Mouse (Mus musculus) spleen, postnatal 10 days (tissue): Measurements from ENCODE around the gene Acy3.
A peak's percentile ranks its signal among the peaks of the same experiment; 100 is the strongest.
"Not testable (repeated sequence)": the region's sequence is repeated elsewhere in the genome, so short reads cannot be mapped to it uniquely, and the experiment has no call there.

Experiments
- DNase-seq, 2 experiments: peaks; one replicate each; pipeline ENCODE4 v3.0.0; 2021 to 2022; ENCODE audit warnings: low spot score in 2 of 2

The Acy3 gene

DNA sequence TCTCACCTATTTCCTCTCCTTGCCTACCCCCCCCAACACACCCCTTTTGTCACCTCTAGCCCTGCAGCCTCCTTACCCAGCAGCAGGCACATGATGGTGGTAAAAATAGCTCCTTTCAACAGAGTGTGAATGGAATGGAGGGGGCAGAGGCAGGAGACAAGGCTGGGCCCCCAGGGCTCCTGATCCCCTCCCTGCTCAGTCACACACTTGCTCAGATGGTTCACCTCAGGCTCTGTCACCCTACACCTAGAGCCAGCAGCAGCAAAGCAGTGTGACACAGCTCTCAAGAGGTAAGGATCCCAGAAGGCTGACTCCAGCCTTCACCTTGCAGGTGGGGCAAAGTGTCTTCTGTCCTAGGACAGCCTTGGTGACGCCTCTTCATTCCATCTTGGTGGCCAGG is 16.7 kb downstream of the Acy3 start, which contains the start of gene Doc2g:
TSS of gene Doc2g (plus strand) at position 202 of the 400 bp plus-strand sequence.
- no peak for DNase-seq

DNA sequence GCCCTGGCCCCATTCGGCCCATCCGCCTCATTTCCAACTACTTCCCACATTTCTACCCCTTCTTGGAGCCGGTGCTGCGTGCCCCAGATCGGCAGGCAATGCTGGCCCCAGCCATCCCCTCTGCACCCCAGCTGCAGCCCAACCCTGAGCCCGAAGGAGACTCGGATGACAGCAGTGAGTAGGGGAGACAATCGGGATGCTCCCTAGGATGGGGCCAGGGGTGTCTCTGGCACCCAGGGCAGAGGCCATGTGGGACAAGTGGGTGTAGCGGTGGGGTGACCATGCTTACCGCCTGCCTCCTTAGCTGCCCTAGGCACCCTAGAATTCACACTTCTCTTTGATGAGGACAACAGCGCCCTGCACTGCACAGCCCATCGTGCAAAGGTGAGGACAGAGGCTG is 17.3 kb downstream of the Acy3 start:
- no peak for DNase-seq

DNA sequence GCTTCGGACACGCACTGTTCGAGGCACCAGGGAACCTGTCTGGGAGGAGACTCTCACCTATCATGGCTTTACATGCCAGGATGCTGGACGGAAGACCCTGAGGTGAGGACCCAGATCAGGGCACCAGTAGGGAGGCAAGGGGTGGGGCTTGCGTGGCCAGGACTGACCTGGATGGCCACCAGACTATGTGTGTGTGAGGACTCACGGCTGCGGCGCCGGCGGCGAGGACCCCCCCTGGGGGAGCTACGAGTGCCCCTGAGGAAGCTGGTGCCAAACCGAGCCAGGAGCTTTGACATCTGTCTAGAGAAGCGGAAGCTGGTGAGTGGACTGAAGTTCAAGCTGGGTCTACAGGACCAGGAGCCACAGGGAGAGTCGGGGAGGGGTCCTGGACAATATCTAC is 18.0 kb downstream of the Acy3 start:
- no peak for DNase-seq

DNA sequence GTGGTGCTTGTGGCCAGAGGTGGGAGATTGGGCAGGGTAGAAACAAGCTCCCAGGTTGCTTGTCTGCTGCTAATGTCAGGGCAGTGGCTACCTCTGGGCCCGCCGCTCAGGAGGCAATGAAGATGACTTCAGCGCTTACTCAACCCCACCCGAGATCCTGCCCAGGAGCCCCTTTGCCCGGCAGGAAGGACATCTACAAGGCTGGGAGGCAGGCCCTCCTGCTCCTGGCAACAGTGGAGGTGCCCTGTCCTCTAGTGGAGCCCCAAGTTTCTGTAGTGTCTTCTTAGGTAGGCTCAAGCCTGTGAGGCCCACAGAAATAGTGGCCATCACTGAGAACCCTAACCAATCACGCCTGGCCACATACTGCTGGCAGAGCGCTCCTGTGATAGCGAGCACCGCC is 18.7 kb downstream of the Acy3 start:
- DNase-seq = no peak

DNA sequence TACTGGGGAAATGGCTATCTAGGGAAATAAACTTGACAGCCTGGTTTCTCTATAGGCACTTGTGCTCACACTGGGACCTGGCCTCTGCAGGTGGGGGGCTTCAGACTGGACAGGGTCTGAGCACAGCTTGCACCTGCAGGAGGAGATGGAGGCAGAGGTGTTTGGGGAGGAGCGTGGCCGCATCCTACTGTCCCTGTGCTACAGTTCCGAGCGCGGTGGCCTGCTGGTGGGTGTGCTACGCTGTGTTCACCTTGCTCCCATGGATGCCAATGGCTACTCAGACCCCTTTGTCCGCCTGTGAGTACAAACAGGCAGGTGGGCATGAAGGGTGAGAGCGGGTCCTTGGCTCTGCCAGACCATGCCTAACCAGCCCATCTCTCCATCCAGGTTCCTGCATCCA is 19.6 kb downstream of the Acy3 start:
- no peak for DNase-seq

DNA sequence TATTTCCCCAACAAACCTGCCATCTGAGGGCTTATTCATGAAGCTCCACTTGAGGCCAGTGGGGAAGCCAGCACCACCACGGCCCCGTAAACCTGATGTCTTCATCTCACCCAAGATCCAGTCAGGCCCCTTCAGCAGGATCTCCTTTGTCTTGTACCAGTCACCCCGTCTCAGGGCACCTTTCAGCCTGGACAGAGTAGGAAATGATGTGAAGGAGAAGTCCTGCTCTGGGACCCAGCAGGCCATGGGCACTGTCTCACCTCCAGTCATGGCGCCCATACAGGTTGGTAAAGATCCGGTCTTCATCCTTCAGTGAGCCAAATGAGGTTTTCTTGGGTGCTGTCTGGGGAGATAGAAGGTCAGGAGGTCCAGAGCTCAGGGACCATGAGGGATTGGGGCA is 24.7 kb downstream of the Acy3 start:
- DNase-seq = no peak

DNA sequence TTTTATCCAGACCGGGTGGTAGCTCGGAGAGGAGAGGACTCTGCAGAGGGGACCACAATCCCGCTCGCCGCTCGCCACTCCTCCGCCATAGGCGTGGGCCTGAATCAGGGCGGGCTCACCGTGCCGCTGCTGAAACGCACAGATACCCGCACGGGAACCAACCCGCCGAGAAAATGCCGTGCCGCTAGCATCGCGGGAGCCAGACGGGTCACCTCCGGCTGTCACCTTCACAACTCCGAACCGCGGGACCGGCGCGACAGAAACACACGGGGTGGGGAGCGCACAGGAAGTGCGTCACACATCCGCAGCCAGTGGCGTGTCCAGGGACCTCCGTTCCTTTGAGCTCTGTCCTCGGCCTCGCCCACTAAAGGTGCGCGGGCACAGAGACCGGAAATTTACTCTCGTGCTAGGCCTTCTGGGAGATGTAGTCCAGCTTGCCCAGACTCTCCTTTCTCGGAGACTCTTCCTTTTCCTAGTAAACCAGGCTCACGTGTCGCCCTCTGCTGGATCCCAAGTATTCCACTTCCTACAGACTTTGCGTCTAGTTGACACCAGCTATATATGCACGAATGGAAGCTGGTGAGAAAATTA is 26.2 kb downstream of the Acy3 start, which contains the start of gene Ndufv1:
TSS of gene Ndufv1 (minus strand) at position 375 of the 591 bp plus-strand sequence.
- peak; percentile 88 to 95 for DNase-seq

DNA sequence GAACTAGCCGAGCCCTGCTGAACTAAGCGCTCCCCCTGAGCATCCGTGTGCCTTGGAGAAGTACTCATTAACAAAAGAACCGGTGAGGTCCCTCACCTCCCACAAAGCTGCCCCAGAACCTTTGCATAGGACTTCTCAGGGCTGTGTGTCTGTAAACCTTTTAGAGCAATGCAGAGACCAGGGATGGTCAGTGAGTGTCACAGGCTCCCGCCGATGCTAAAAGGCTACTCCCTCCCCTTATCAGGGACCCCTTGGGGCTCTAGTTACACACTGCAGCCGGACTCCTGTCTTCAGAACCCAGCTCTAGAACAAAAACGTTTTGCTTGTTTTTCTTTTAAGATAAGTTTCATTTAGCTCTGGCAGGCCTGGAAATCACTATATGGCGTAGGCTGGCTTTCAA is 26.7 kb downstream of the Acy3 start:
- DNase-seq = no peak

DNA sequence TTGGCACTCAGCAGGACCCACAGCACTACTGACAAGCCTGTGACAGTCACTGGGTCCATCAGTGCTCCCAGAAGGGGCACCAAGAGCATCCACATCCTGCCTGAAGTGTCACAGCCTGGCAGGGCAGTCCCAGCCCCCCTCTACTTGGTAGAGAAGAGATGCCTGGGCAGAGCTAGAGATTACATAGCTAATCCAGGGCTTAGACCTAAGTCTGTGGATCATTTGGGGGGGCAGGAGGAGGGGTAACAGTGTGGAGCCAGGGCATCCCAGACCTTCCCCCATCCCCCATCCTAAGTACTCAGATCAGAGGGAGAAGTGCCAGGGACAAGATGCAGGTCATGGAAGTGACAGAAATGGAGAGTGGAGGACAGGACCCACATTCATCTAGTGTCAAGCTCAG is 28.4 kb downstream of the Acy3 start:
- DNase-seq = no peak

DNA sequence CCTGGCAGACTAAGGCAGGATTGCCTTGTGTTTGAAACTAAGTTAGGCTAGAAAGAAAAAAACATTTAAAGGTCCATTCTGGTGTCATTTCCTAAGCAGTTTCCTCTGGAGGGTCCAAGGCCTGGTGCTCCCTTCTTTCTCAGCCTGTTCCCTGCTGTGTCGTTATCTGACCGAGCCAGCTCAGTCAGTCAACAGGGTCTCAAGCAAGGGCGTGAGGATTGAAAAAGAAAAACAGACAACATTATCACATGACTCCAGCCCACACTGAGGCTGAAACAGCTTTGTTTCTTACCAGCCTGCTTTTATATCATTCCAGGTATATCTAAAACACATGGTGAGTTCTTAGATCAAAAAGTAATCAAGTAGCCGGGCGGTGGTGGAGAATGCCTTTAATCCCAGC is 29.3 kb downstream of the Acy3 start:
- no peak for DNase-seq

DNA sequence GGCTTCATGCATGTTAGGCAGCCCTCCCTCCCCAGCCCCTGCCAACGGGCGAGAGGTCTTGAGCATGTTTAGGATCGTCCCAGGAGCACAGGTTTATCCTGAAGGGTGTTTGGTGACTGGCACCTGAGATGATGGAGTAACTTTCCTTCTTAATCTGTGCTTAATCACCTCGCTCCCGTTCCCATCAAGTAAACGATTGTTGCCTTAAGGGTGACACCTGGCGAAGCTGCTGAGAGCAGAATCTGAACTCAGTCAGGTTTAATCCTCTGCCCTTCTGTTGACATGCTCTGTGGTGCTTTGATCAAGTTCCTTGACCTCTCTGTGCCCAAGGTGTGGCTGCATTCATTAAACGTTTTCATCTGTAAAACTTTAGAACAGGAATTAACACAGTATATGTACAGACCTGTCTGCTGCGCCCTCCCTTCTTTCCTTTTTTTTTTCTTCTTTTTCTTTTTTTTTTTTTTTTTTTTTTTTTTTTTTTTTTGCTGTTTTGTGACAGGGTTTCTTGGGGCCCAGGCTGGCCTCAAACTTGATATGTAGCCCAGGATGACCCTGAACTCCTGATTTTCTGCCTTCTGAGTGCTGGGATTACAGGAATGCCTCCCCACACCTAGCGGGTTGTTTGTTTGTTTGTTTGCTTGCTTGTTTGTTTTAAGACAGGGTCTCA is 31.7 kb downstream of the Acy3 start:
- no peak for DNase-seq

DNA sequence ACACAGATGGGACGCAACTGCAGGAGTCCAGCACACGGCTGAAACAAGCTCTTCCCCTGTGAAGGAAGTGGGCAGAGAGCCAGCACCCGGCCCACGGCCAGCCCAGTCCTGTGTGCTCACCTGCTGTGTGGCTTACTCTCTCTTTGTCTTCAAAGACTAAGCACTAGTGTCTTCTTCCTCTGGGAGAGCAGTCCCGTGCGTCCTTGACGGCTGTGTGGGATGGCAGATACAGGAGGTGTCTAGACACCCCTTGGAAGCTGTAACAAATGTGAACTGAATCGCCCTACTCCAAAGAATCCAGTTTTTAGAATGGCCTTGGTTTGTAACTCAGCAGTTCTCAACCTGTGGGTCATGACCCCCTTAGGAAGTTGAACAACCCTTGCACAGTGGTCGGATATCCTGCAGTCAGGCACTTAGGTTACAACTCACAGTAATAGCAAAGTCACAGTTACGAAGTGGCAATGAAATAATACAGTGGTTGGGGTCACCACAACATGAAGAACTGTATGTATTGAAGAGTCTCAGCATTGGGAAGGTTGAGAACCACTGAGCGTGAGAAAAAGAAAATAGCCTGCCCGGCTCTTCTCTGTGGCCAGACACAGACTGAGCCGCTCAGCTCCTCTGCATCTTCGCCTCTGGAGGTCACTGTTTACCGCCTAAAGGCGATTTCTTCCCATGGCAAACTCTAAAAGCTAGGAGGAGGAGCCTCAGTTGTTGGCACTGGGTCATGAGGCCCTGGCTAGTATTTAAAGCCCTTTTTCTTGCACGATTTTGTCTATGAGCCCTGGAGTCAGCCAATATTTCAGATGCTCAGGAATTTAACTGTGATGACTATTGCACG is 32.6 kb downstream of the Acy3 start:
- DNase-seq = peak; percentile 45 to 79

DNA sequence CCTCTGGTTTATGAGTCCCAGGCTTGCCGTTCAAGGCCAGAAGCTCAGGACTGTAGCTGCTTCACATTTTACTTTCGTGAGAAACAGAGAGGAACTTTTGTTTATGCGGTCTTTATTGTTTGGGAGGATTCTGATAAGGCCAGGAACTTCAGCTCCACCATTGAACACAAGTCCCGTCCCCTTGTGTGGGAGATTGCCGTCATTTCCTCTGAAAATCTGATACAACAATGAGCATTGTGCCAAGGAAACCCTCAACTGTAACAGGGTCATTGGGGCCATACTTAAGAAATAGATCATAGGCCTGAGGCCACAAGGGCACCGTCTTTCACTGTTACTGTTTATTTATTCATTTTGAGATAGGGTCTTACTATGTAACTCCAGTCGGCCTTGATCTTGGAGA is 36.8 kb downstream of the Acy3 start:
- no peak for DNase-seq

DNA sequence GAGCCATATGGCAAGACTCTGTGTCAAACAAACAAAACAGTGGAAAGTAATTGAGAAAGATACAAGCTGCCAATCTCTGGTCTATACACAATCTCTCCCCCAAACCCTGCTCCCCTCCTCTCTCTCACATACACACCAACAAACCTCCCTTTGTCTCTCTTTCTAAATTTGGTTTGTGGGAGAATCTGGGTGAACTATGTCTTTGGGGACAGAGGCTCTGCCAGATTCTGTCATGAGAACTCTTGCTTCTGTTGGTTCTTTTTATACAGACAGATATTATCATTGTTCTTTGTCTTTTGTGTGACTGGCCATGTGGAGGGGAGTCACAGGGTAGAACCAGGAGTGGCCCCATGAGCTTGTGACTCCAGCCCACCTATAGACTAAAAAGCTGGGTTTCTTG is 41.2 kb downstream of the Acy3 start:
- no peak for DNase-seq

DNA sequence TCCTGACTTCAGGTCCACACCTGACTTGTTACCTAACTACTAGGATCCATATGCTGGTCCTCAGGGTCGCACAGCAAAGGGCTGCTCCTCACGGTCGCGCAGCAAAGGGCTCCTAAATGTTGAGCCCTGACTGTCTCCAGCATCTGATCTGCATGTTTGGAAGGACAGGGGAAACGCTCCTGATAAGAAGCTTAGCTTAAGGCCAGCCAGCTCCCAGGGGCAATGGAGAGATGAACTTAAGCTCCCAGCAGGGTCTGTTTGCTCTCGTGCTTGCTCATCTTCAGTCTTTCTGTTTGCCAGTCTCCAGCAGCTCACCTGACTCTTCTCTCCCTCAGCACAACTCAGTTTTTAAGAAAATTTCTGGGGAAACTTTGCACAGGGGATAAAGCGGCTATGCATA is 46.3 kb downstream of the Acy3 start:
- no peak for DNase-seq

DNA sequence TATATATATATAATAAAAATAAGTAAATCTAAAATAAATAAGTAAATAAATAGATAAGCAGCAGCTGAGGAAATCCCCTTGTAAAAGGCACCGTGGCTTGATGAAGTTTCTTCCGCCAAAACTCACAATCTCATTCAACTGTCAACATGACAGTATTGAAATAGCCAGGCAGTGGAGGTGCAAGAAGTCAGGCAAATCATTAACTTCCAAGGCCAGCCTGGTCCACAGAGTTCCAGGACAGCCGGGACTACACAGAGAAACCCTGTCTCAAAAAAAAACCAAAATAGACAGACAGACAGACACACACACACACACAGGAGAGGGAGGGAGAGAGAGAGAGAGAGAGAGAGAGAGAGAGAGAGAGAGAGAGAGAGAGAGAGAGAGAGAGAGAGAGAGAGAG is 46.9 kb downstream of the Acy3 start:
- no peak for DNase-seq

DNA sequence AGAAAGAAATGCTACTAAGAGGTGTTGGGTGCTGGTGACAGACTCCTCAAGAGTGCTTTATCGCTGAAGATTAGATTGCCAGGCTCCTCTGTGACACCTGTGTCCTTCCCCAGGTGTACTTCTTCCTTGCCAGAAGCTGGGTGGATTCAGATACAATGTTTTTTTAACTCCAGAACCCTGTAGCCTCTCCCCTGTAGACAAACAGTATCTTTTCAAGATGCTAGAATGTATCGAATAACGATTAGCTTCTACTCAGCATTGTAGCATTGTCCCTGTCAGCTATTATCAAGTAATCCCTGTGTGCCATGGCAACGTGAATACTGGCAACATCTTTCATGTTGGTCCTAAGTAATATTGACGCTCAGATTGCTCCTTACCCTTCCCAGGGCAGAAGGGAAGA is 47.4 kb downstream of the Acy3 start:
- no peak for DNase-seq

DNA sequence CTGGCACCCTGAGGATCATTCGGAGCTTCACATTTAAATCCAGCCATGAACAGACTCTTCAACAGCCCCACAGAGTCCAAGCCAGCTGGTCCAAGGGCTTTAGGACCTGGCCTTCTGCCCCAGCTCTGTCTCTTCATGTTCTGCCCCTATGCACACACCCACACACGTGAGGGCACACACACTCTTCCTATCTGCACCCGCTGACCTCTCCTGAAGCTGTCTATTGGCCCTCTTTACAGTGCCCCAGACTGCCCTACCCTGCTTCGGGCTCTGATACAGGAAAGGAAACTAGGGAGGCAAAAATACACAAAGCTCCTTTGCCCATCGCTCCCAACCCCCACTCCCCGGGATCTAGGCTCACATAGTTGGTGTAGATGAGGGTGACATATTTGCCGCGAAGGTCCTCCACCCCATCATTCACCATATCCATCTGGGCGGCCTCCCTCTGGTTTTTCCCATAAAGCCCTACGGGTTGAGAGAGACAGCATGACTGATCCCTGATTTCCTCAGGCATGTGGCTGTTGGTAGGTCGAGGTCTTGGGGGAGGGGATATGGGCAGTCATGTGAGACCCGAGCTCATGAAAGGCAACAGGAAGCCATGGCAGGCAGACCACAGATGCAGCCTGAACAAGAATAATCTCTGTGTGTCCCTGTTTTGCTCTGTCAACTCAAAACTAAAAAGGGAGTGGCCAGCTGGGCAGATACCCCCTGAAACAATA is 50.1 kb downstream of the Acy3 start:
- DNase-seq = no peak

DNA sequence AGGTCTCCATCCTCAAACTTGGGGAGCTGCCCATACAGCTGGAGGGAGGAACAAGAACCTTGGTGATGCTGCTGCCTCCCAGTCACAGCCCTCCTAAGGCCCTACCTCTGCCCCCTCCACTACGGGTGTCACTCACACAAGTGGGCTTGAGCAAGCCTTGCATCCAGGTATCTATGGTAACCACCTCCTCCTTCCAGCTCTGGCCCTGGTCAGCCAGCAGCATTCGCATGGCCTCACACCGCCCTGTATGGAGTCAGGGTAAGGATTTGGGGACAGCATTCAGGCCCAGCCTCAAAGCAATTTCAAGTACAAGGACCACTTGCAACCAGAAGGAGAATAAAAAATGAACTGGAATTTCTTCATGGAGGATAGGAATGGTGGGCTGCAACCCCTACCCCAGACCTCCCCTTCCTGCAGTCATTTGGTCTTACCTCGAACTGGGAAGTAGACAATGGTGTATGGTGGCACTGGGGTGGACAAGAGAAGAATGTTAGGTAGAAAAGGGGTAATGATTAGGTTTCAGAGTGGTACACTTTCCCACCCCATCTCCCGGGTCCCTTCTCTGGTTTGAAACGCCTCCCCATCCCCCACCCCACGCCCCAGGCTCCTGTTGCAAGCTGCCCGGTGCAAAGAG is 50.9 kb downstream of the Acy3 start:
- not testable (repeated sequence) for DNase-seq

DNA sequence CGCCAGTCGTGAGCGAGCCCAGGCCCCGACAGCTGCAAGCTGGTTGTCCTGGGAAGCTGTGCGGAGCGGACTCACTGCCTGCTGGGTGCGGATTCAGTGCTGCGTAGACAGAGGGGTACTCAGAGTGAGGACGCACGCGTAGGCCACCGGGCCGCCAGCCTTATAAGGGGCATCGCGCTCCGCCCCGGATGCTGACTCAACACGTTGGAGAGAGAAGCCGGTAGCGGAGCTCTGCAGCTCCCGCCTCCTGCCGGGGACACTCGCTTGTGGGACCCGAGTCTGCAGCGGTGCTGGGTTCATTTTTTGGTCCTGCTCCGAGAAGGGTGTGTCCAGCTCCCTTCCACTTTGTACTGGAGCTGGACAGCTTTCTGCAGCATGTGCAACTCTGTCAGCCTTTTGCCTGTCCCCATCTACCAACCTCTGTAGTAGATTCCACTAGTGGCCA is 51.4 kb downstream of the Acy3 start, which contains the start of gene Gstp1:
TSS of gene Gstp1 (minus strand) at position 198 of the 445 bp plus-strand sequence.
- DNase-seq = peak; percentile 70 to 87
